Mouse (Mus musculus): Measurements from ENCODE around the gene Ccp110.

DNA sequence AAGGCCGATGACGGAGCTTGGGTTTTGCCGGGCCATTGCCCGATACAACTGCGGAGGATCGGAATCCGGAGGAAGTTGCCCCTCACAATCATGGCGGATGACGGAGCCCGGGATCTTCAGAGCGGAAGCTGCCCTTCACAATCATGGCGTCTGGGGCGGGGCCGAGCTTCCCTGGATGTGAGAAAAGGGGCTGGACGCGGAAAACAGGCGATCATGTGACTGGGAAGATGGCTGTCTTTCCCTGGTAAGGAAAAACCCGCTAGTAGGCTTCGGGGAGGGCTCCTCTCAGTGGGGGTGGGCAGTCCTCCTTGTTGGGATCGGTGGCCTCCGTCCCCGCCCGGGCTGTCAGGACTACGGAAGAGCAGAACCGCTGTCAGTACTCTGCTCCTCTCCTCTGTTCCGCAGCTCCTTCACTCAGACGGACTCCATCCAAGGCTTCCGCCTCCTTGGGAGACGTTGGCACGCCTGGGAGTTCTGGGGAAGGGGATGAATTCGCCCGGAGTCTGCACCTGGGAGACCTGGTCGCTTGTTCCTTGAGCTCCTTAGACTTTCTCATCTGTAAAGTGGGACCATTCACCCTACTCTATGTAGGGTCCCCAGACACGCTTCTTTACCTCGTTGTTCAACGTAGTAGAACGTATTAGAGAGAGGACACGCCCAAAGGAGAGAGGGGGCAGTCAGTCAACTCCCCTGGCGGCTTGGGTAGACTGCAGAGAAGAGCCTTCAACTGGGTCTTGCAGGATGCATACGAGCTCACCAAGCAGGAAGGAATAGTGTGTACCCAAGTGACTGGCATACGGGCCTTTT is 28.4 kb downstream of the Ccp110 start:
- TF ChIP-seq CTCF (IDR thresholded peaks at IDR 0.05; ENCODE audit: low read depth) (no peak), EP300 (IDR thresholded peaks at IDR 0.05; ENCODE audit: low read depth) (no peak)
